Mouse (Mus musculus): ENCODE results near the gene Frem3.

Gene Frem3

DNA sequence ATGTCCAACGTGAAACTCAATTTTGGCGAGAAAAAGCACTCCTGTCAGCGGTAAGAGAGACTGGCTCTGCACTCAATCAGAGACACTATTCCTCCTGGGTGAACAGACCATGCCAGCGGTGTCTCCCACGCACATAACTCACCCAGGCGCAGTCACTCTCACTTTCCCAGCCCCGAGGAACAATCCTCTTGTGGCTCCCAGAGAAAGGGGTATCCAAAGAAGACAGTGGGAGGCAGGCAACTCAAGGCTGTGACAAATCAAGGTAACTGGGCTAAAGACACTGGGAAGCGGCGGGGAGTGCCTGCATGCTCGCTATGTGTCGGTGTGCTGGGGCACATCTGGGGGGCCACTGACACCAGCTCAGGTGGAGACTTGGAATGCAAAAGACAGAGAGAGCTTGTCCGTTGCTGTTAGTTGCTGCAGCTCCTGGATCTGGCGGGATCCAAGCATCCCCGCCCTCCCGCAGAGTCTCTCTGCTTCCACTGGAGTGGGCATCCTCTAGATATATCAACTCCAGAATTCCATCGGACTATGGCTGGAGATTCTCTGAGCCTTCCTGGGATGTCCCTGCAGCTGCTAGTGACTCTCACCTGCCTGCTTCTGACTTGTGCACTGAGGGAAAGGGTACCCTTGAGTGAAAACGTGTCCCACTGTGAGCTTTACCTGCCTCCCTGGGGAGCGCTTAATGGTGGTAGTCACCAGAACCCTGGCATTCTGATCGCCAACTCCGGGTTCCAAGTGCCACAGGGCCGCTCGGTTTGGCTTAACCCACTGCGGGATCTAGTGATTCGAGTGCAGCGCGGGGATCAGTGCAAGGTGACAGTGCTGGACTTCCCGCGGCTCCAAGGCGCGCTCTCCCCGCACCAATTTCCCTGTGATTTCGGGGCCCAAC is at the start of gene Frem3:
TSS of gene Frem3 (plus strand) at position 532 of the 892 bp plus-strand sequence.
- DNase-seq: no peak

DNA sequence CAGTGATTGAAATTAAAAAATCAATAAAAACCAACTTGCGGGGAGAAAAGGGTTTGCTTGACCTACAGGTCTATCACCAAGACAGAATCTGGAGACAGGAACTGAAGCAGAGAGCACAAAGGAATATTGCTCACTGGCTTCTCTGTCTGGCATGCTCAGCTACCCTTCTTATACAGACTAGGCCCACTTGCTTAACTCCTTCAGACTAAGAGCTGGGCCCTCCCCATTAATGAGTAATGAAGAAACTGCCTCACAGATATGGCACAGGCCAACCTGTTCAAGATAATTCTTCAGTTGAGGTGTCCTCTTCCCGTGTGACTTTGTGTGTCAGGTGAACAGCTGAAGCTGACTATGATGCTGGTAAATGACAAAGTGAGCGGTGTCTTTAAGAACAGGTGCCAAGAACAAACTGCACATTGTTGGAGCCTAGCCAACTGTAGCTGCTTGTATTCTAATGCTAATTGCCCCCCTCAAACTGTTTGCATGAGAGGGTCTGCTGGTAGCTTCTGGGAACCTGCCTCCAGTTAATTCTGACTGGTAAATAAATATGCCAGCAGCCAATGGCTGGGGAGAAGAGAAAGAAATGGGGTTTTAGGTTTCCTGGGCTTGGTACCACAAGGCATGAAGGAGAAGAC is 46.6 kb upstream of the Frem3 start:
- DNase-seq: no peak

DNA sequence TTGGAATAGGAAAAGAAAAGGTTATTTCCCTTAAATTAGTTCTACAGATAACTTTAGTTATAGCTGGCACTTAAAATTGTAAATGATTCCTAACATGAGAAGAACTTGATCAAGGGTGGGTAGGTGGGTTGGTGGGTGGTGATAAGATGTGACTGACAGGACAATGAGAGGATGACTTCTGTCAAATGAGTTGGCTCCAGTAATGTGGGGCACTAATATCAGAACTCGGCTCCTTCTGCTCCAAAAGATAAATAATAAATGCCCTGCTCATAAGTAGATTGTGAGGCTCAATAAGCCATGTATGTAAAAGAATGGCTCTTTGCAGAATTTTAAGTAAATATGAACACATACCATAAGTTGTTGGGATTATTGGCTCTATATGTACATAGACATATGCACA is 43.4 kb upstream of the Frem3 start:
- DNase-seq: no peak

DNA sequence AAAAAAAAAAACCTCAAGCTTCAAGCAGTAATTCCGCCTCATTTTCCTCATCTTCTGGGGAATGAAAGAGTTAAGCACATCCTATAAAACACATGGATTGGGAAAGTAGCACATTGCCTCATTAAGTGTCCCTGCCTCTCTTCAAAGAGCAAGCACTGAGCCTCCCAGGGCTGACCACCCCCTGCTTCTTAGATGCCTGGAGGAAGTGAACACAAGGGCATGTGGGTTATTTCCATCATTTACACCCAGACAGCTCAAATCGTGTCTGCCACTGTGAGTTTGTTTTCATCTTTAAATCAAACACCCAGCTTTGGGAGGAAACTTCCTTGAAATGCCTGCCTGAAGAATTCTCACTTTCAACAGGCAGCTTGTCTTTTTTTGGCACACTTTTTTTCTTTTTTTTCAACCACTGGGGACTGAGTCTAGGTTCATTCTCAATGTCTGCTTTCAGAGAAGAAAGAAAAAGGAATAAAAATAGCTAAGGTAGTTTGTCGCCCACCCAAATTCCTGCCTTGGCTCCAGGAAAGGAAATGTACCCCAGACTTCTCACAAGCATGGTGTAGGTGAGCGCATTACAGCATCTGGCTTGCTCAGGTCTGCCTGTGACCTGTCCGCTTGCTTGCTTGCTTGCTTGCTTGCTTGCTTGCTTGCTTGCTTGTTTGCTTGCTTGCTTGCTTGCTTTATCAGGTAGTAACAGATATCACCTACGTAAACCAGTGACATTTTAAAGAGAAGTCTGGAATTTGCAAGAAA is 42.5 kb upstream of the Frem3 start:
- DNase-seq: no peak

DNA sequence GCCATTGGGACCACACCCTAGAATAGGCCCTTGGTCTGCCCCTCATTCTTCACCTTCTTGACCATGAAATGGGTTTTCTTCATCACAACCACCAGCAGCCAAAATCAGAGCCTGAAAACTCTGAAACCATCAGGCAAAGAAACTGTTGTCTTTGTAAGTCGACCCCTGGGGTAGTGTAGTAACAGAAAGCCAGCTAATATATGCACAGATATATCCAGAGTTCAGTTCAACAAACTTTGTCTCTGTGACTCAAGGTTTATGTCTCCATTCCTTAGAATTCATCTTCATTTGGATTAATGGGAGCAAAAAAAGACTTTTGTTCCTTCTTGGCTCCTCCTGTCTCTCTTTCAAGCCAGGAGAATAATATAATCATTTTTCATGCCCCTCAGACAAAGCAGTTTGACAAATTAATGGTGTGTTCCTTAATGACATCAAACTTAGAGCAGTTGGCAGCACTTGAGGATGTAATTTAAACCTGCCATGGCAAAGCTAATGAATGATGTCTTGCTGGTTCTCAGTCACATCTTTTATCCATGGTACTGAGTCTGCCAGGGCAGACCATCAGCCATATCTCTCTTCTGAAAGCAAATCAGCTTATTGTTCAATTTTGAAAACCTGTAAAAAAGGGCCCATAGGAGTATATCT is 38.3 kb upstream of the Frem3 start:
- no peak for DNase-seq

DNA sequence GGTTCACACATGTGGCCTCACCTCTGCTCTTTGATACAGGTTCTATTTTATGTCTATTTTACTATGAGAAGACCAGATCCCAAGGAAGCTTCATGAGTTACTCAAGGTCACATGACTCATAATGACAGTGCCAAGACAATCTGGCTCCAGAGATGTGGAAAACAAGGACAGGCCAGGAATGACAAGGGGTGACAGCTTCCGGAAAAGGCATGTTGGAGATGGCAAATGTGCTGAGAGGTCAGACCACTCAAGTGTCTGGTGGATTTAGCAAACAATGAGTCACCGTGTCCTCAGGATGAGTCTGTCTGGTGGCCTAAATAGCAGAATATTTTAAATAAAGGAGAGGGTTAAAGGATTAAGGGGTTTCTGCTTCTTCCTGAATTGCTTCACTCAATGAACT is 33.8 kb upstream of the Frem3 start:
- no peak for DNase-seq

DNA sequence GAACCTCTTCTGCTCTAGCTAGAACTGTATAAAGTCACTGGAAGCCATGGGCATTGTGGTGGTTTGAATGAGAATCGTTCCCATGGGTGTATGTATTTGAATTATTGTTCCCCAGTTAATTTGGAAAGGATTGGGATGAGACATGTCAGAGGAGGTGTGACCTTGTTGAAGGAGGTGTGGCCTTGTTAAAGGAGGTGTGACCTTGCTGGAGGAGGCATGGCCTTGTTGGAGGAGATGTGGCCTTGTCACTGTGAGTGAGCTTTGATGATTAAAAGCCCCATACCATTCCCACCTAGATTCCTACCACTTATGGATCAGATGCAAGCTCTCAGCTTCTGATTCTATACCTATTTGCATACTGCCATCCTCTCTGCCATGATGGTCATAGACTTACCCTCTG is 31.8 kb upstream of the Frem3 start:
- no peak for DNase-seq

DNA sequence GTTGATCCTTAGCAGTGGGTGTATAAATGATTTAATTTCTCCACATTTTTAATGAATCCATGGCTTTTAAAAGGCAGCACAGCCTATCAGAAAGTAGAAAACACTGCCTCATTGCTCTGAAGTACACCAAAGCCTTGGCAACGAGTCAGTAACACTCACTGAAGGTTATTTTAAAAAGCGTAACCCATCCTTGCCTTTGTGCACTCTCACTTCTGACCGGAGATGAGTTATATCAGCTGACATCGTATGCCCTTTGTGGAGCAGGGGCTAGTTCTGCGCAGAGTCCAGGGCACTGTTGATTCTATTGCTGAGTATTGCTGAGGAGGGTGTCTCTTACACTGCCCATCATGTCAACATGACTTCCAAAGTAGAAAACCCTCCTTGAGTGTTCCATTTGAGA is 18.3 kb upstream of the Frem3 start:
- DNase-seq: no peak

DNA sequence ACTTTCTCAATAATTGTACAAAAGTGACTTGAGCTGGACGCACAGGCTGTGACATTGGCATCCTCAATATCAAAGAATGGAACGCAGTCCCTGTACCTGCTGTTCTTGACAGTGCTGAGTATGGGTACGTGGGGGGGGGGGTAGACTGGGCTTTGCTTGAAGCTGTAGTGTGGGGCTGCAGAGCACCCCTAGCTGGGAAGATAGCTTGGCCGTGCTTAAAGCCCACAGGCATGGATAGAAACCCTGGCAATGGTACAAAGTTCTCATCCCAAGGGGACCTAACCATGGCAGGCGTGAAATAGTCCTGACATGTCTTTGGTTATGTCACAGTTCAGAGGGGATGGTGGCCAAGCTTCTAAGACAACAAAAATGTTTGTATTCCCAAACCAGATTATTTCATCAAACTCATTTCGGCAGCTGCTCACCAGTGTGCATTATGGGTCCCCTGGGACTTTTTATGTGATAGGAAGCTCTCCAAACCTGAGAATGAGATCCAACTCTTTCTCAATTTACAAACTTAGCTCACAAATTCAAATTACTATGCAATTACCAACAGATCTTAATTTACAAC is 10.2 kb upstream of the Frem3 start:
- DNase-seq: no peak

DNA sequence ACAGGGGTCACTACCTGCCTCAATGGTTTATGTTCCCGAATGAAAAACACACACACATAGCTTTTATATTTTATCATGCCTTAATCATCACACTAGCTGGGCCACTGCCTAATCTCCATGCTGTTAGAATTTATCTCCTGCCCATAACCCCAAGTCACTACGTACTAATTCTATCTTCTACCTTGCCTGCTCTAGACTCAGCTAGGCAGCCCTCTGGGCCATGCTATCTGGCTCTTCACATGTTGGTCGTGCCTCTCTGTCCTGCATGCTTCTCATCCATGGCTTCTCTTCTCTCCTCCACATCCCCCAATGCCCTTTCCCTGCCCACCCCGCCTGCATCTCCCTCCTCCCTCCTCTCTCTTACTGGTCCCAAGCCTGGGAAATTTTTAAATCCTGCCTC is 9.0 kb upstream of the Frem3 start:
- no peak for DNase-seq

DNA sequence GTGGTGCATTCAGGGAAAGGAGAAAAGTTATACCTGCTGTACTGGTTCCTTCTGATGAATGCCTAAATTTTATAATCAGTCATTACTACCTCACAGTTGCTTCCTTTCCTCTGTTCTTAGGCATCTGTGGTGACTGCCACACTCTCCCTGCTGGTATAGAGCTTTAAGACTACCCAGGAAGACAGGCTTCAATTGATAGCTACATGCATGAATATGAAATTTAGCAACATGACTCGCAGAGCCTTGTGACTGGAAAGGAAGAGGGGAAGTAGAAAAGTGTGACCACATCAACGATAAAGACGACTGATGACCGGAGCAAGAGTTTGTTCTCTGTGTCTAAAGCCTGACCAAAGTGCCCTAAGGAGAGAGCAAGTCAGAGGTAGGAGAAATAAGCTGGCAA is 3.8 kb upstream of the Frem3 start:
- DNase-seq: no peak

DNA sequence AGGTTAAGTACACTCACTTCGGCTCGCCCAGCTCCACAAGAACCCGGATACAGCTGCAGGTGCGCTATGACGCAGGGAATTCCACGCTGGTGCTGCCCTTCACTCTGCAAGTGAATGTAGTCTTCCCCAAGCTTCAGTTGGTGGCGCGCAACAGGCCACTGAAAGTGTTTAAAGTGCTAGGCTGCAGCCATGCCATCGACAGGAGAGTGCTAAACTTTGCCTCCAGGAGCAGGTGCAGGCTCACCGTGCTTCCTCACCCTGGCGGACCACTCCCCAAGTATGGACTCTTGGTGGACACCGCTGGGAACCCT is 516 bp downstream of the Frem3 start:
- DNase-seq: no peak

DNA sequence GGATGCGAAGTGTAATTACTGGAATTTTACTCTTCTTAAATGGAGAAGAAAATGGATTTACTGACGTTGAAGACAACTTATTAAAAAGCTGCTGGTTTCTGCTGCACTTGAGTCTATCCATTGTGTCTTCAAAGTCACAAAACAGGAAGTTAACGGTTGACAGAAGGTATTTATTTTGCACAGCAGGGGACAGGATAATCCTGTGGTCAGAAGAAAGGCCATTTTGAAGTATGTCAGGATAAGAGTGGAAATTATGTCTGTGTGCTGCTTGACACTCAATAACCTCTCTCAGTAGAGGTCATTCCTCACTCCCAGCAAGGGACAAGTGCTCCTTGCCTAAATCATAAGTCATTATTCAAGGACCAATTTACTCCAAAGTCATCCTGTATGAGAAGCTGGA is 8.9 kb downstream of the Frem3 start:
- no peak for DNase-seq

DNA sequence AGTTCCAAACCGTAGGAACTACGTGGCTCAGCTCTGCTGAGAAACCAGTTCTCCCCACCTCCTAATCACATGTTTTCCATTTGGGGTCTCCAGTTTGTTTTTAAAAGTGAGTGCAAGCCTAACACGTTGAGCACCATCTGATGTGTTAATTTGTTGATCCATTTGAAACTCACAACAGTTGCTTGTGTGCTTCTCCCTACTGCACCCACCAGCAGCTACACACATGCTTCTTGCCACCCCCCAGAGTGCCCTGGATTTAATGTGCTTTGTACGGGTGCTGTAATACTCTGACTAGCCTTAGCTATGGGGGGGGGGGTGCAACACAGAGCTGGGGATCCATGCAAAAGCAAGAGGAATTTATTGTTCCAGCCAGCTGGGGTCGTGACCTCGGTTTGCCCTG is 36.5 kb downstream of the Frem3 start:
- no peak for DNase-seq

DNA sequence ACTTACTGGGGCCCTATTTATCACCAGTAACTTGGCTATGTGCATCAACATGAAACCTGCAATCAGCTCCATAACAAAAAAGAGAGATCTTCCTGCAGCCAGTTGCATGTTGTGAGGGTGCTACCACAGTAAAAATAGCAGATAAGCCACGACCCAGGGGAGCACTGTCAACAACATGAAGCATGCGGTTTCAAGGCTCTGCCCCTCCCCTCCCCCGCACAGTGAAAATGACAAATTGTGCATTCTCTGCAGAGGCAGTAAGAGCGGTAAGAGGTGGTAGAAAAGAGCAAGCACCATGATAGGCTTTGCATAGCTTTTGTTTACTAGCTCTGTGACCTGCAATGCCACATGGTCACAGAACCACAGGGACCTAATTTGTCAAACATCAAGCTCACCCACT is 46.8 kb downstream of the Frem3 start:
- no peak for DNase-seq

DNA sequence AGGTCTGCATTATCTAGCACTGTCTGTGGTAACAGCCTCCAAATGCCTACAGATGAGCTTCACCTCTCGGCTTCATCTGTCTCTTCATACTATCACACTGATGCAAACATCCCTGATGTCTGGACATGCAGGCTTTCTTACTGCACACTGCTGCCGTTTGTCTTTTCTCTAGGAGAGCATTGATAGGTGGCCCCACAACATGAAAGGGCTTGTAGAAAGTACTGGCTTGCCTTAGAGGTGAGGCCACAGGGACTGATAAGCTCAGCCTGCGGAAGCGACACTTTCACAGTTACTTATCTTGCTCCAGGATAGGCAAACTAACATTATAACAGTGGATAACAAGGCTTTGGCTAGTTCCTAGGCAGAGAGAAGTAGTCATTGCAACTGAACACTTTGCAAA is 50.2 kb downstream of the Frem3 start:
- no peak for DNase-seq

DNA sequence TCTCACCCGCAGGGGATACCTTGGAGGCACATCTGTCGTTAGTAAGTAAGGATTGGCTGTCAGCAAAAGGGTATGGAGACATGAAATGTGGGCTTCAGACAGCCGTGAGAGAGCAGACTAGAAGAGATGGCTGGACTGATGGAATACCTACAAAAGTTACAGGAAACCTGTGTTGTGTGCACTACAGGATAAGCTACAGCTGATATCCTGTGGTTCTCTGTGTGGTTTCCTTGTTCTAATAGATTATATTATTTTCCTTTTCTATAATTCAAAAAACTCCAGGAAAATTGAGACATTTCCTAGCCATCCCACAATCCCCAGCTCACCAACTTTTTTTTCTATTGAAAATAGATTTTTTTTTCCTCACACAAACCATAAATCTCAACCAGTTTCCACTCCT is 52.6 kb downstream of the Frem3 start:
- DNase-seq: no peak

DNA sequence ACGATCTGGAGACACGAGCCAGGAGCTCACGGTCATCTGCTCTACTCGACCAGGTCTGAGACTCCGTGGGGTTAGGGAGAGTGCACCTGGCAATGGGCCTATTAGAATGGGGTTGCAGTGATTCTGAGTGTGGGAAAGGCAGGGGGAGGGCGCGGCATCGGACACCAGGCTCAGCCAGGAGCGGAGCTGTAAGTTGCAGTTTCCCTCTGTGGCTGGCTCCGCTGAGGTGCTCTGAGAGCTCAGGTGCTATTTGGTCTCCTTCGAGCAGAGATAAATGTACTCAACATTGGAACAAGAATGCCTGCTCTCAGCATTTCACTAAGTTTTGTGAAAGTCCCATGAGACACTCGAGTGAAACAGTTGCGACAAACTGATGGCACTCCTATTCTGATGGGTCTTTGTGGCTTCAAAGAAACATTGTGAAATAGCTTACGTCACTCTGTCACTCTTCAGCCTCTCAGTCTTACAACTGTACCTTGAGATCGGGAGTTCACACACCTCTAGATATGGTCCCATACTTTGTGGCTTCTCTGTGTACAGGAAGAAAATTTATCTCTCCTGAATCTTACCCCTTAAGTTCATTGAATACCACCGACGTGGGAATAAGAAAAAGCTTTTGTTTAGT is 58.5 kb downstream of the Frem3 start:
- DNase-seq: no peak

DNA sequence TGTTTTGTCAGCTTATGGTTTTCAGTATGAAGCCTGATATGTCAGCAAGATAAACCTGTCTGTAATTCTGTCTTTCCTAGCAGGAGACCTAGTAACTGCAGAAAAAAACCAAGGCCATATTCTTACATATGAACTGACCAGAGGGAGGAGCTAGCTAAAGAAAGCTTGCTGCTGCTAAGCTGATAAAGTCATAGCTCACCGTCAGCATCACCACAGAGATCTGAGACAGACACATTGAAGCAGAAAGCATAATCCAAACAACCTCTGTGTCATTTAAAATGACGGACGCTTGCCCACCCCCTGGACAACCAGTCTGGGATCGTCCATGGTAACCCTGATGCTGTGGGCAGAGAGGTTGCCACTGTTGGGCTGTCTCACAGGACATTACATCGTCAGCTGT is 71.7 kb downstream of the Frem3 start:
- DNase-seq: no peak

DNA sequence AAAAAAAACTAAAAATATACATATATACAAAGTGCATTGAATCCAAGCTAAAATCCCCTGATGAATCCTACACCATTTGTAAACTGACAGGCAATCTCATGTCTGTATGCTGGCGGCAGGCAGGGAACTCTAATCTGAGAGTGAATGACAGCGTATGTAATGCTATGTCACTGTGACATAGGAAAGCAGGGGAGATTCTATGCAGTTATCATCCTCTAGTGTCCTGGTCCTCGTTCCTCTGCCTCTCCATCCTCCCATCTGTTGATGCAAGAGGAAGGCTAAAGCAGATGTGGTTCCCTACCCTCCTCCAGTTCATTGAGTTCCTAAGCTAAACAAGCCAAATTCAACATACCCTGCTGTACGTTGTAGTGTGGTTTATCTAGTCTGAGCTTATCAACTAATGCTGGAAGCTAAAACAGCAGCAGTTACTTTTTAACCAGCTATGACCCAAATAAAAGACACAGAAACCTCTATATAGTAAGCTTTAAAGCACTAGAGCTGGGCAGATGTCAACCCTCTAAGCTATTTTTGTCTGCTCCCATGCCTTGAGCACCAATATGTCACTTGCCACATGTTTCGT is 73.0 kb downstream of the Frem3 start:
- no peak for DNase-seq

DNA sequence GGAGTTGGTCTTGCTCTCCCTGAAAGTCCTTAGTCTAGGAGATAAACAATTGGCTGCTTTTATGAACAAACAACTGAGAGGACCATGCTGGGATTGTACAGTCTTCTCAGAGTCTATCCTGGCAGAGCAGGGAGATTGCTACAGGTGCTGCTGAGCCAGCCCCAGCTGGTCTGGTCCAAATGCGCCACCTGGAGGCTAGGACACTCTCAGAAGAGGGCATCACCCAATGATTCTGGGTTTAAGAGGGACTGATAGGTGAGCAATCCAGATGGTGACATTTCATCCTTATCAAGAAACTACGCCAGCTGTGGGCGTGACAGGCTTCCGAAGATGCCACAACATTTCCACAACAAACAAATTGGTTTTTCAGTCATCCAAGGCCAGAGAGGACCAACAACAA is 77.3 kb downstream of the Frem3 start:
- peak; percentile 54 to 56 for DNase-seq

DNA sequence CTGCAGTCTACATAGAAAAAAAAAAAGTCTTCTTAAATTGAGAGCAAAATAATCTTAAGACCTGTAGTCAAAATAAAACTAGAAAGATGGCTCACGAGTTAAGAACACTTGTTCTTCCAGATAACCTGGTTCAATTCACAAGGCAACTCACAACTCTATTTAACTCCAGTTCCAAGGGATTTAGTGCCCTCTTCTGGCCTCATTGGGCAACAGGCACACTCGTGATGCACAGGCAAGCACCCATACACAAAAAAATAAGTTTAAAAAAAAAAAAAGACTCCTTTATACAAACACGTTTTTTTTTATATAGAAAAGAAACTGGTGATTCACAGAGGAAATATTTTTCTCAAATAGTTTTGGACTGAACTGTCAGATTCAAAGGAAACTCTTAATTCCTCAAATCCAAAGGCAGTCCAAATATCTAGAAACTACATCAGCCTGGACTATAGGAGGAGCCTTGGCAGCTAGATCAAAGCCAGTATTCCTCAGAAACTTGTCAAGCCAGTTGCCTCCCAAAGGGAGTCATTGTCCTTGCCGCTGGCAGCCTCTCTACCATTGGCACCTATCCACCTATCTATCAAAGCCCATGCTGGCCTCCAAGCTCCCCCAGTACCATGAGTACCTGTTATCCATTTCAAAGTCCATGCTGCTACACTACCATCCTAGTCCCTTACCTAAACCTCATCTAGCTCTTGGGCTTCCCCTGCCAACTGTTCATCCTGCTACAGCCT is 100.0 kb downstream of the Frem3 start:
- DNase-seq: no peak
